In genomic region chr16:44724083-44724787, GRCm38 (mm10) we compare ENCODE assay signal across 8 mouse cellular contexts. TPM values are rescaled to one million over a fixed set of nuclear protein-coding genes. Genes with fewer than 3 reads are reported as not detected.
DNase-seq lines count a peak whose midpoint lies in the region; ATAC-seq and TF ChIP-seq lines count a peak whose summit lies in the region.

Gene Nepro (plus strand): TSS chr16:44724301.

- TF ChIP-seq RAD21 in MEL (IDR thresholded peaks at IDR 0.05; ENCODE audit: low read depth, low read length) = no peak

- no peaks in the 10 kb centered on the region for H3K27me3 ChIP-seq in MEL (ENCODE audit: control insufficient read depth in 1 of 2, insufficient read depth in 2 of 2, low read length in 2 of 2)
- H3K27me3 ChIP-seq in cerebellum, adult 2 months (ENCODE audit: control insufficient read depth, insufficient read depth, low read length) = no peaks in the 10 kb centered on the region
- H3K27me3 ChIP-seq in lung, postnatal 0 days (replicated peaks; ENCODE audit: insufficient read depth, low read length) = no peaks in the 10 kb centered on the region

- DNase-seq in MEL (ENCODE audit: low read depth, low spot score) = peak; percentile 93
- peak; percentile 94 to 99 for DNase-seq in cerebellum, adult 2 months
- DNase-seq in forelimb bud, embryonic 11.5 days (ENCODE audit: low read depth, low spot score) = peak; percentile 85
- peak; percentile 94 for DNase-seq in layer of hippocampus, adult 9-11 months
- DNase-seq in lung, postnatal 0 days (ENCODE audit: low spot score) = peak; percentile 96
- peak; percentile 87 for DNase-seq in ovary, postnatal 14 days (ENCODE audit: low spot score)
- DNase-seq in thymus, postnatal 14 days = peak; percentile 91

- TF ChIP-seq EP300 in MEL (IDR thresholded peaks at IDR 0.05; ENCODE audit: low read depth in 1 of 2, low read length in 2 of 2) = no peak
- no peak for TF ChIP-seq EP300 in lung, postnatal 0 days (IDR thresholded peaks at IDR 0.05)

- WGBS in cerebellum, adult 2 months = under 1% methylated on average over 59 of the region's 64 CpGs
- WGBS in lung, postnatal 0 days = under 1% methylated on average over 62 of the region's 64 CpGs

- peaks cover 2 to 10% of the 10 kb centered on the region in 2 experiments; a peak in 3 of 4 replicates for H3K4me1 ChIP-seq in MEL (ENCODE audit: control insufficient read depth in 1 of 2, insufficient read depth in 2 of 2, low read length in 2 of 2)
- peaks cover 2% of the 10 kb centered on the region; the same call in 1 of the 2 replicates for H3K4me1 ChIP-seq in cerebellum, adult 2 months (ENCODE audit: control insufficient read depth, insufficient read depth, low read length)
- peaks cover 9% of the 10 kb centered on the region for H3K4me1 ChIP-seq in lung, postnatal 0 days (ENCODE audit: insufficient read depth, low read depth, low read length)

- TF ChIP-seq CTCF in MEL (IDR thresholded peaks at IDR 0.05 in 2 of 3, conservative IDR thresholded peaks at IDR 0.05 in 1 of 3; ENCODE audit: control insufficient read depth in 1 of 3, insufficient read depth in 1 of 3, low read depth in 2 of 3, low read length in 3 of 3, poor library complexity in 1 of 3, severe bottlenecking in 1 of 3) = 0 out of 6 replicates have a peak, but pooled peaks of 1 of the 3 experiments have one; percentile 0
- no peak for TF ChIP-seq CTCF in cerebellum, adult 2 months (IDR thresholded peaks at IDR 0.05; ENCODE audit: borderline replicate concordance, insufficient read depth, low read depth, low read length)
- TF ChIP-seq CTCF in lung, postnatal 0 days (IDR thresholded peaks at IDR 0.05) = peak; percentile 42

- H3K79me2 ChIP-seq in MEL (ENCODE audit: control insufficient read depth, insufficient read depth, low read length, poor library complexity) = peaks cover 18% of the 10 kb centered on the region

- H3K27ac ChIP-seq in MEL (ENCODE audit: control insufficient read depth, low read depth, low read length) = peak within 1 kb of the TSS; percentile 79
- peak within 1 kb of the TSS; percentile 93 for H3K27ac ChIP-seq in cerebellum, adult 2 months (ENCODE audit: insufficient read depth, low read length)
- peak within 1 kb of the TSS; percentile 96 for H3K27ac ChIP-seq in lung, postnatal 0 days (ENCODE audit: low read length)

- peaks cover 2 to 36% of the 10 kb centered on the region in 2 experiments; a peak in 2 of 4 replicates for H3K36me3 ChIP-seq in MEL (ENCODE audit: control insufficient read depth in 1 of 2, insufficient read depth in 2 of 2, low read length in 2 of 2)
- H3K36me3 ChIP-seq in lung, postnatal 0 days (ENCODE audit: insufficient read depth, low read length) = peaks cover 3% of the 10 kb centered on the region; the same call in 1 of the 2 replicates

- peak; percentile 78 to 83 for ATAC-seq in hematopoietic stem cell, adult 5-6 weeks (replicated peaks in 1 of 2; ENCODE audit: insufficient read depth in 1 of 2, low FRiP score in 2 of 2, low TSS enrichment in 1 of 2, low read depth in 1 of 2, poor library complexity in 2 of 2, severe bottlenecking in 2 of 2)
- peak; percentile 98 for ATAC-seq in lung, postnatal 0 days

- H3K4me2 ChIP-seq in lung, postnatal 0 days (replicated peaks; ENCODE audit: low read depth, low read length) = peak within 1 kb of the TSS; percentile 84

- peak; percentile 86 to 92 for TF ChIP-seq POLR2A in MEL (IDR thresholded peaks at IDR 0.05; ENCODE audit: control insufficient read depth in 1 of 2, insufficient read depth in 1 of 2, low read depth in 1 of 2, low read length in 2 of 2, poor library complexity in 1 of 2)
- peak; percentile 76; the same call in 1 of the 2 replicates for TF ChIP-seq POLR2A in cerebellum, adult 2 months (IDR thresholded peaks at IDR 0.05; ENCODE audit: borderline replicate concordance, insufficient read depth, low read length)

- H3K9ac ChIP-seq in MEL (ENCODE audit: control insufficient read depth, low read depth, low read length, poor library complexity, severe bottlenecking) = peak within 1 kb of the TSS; percentile 95
- H3K9ac ChIP-seq in lung, postnatal 0 days (replicated peaks; ENCODE audit: low read depth) = peak within 1 kb of the TSS; percentile 86

- H3K4me3 ChIP-seq in MEL (ENCODE audit: control insufficient read depth in 1 of 2, insufficient read depth in 1 of 2, low read depth in 2 of 2, low read length in 2 of 2) = peak within 1 kb of the TSS; percentile 90 to 99
- peak within 1 kb of the TSS; percentile 80 for H3K4me3 ChIP-seq in cerebellum, adult 2 months (replicated peaks; ENCODE audit: insufficient read depth, low read depth, low read length)
- H3K4me3 ChIP-seq in lung, postnatal 0 days (ENCODE audit: low read depth, low read length) = peak within 1 kb of the TSS; percentile 89

- H3K9me3 ChIP-seq in MEL (replicated peaks; ENCODE audit: insufficient read depth, low read length) = no peaks in the 10 kb centered on the region
- no peaks in the 10 kb centered on the region for H3K9me3 ChIP-seq in lung, postnatal 0 days (ENCODE audit: low read length)

TF ChIP-seq in MEL, 35 proteins besides CTCF, POLR2A, EP300 and RAD21:
- TF ChIP-seq MYB (IDR thresholded peaks at IDR 0.05; ENCODE audit: low read depth, low read length) (no peak), POLR2AphosphoS2 (IDR thresholded peaks at IDR 0.05; ENCODE audit: low read length) (peak; percentile 90), MAFK (IDR thresholded peaks at IDR 0.05; ENCODE audit: borderline replicate concordance, low read depth, low read length) (no peak), E2F4 (IDR thresholded peaks at IDR 0.05; ENCODE audit: borderline replicate concordance, low read depth, low read length) (no peak), ELF1 (IDR thresholded peaks at IDR 0.05; ENCODE audit: low read depth, low read length) (peak; percentile 68), MAX (IDR thresholded peaks at IDR 0.05; ENCODE audit: low read length) (peak; percentile 64), NRF1 (IDR thresholded peaks at IDR 0.05; ENCODE audit: insufficient read depth, low read depth, low read length, poor library complexity, severe bottlenecking) (no peak), MEF2A (IDR thresholded peaks at IDR 0.05; ENCODE audit: extremely low read depth, insufficient replicate concordance, low read depth, low read length, poor library complexity, severe bottlenecking) (no peak), NELFE (IDR thresholded peaks at IDR 0.05; ENCODE audit: low read depth, low read length) (peak; percentile 89), USF2 (IDR thresholded peaks at IDR 0.05; ENCODE audit: borderline replicate concordance in 1 of 2, insufficient read depth in 1 of 2, low read depth in 1 of 2, low read length in 2 of 2) (no peak), TBP (IDR thresholded peaks at IDR 0.05; ENCODE audit: low read depth, low read length) (peak; percentile 67; the same call in 1 of the 2 replicates), ZNF384 (IDR thresholded peaks at IDR 0.05; ENCODE audit: low read depth, low read length) (no peak), POLR2AphosphoS5 (IDR thresholded peaks at IDR 0.05; ENCODE audit: borderline replicate concordance, low read depth, low read length) (no peak), CHD2 (IDR thresholded peaks at IDR 0.05; ENCODE audit: low read length) (no peak), TCF12 (IDR thresholded peaks at IDR 0.05; ENCODE audit: low read depth, low read length) (0 out of 2 replicates have a peak, but pooled peaks have one; percentile 14), HCFC1 (IDR thresholded peaks at IDR 0.05; ENCODE audit: low read depth, low read length) (peak; percentile 88), ETS1 (IDR thresholded peaks at IDR 0.05; ENCODE audit: low read depth, low read length) (no peak), ZC3H11A (IDR thresholded peaks at IDR 0.05; ENCODE audit: low read depth, low read length) (no peak), MAZ (IDR thresholded peaks at IDR 0.05; ENCODE audit: low read depth, low read length) (0 out of 2 replicates have a peak, but pooled peaks have one; percentile 35), SIN3A (IDR thresholded peaks at IDR 0.05; ENCODE audit: low read length) (no peak; the same call in none of the 2 replicates), MXI1 (IDR thresholded peaks at IDR 0.05; ENCODE audit: low read depth, low read length) (peak; percentile 92), BHLHE40 (IDR thresholded peaks at IDR 0.05; ENCODE audit: borderline replicate concordance, low read depth, low read length) (peak; percentile 70), GATA1 (IDR thresholded peaks at IDR 0.05; ENCODE audit: low read depth, low read length) (no peak), MYC (IDR thresholded peaks at IDR 0.05; ENCODE audit: low read depth, low read length) (0 out of 2 replicates have a peak, but pooled peaks have one; percentile 42), UBTF (IDR thresholded peaks at IDR 0.05; ENCODE audit: borderline replicate concordance, insufficient read depth, low read depth, low read length) (no peak), CHD1 (IDR thresholded peaks at IDR 0.05; ENCODE audit: low read depth, low read length) (no peak), USF1 (IDR thresholded peaks at IDR 0.05; ENCODE audit: low read depth, low read length) (peak; percentile 89), RCOR1 (IDR thresholded peaks at IDR 0.05; ENCODE audit: low read depth, low read length) (no peak)

RNA-seq across cellular contexts. Expression of gene Nepro, which starts in this region (rescaled TPM):
- total RNA-seq in MEL (2012; rRNA removed) = 8.8 and 9.0 TPM in 2 replicates
- polyA plus RNA-seq in MEL (2012; ENCODE audit: insufficient read depth in 1 of 2, insufficient read length in 2 of 2, low read depth in 1 of 2, low replicate concordance in 2 of 2, missing spikeins in 1 of 2) = 10 to 100 TPM in 1 of 2 experiments, not detected in 1; 20.8 TPM
- 3.9 and 5.0 TPM in 2 replicates for polyA plus RNA-seq in cerebellum, adult 2 months (2012; rRNA removed)
- 22.8 and 24.0 TPM in 2 replicates for total RNA-seq in hematopoietic stem cell, adult 5-6 weeks (2017)
- 3.6 and 3.7 TPM in 2 replicates for polyA plus RNA-seq in lung, postnatal 0 days (2015; fragmentation: Nextera tagmentation; extraction: Ambion mirVana)

Comparison
In these comparisons a context has a peak if more than half of its experiments do, and no peak if none do; other contexts are left out.
1. Peak in every context shown above with its lines: DNase-seq, ATAC-seq, H3K4me3 ChIP-seq and H3K27ac ChIP-seq.